In the genomic region with DNA sequence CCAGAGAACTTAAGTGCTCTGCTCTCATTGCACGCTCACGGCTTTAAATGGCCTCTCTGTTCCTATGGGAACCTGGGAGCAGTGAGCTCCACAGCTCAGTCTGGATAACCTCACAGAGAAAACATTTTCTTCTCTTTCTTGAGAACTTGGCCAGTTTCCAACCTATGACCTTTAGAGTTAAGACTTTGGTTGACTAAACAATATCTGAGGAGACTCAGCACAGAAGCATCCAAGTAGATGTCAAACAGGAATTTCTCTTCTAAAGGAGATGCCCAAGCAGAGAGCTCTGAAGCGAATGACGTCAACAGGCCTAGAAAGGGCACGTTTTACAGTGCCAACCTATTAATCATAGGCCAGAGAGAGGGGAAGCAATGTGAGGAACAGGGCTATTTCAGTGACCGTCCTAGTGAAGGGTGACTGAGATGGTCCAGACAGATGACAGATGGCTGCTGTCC, we compare ENCODE assay signal across 8 mouse cellular contexts.
DNase-seq lines count a peak whose midpoint lies in the region; ATAC-seq and TF ChIP-seq lines count a peak whose summit lies in the region.
"Had no signal": no experiment of that assay in that cellular context is flagged by ENCODE, and none has a peak within 500 bp of the region (broad histone marks: within the 10 kb centered on the region; RNA-seq: fewer than 3 reads in every experiment).

No protein-coding gene starts in this region.

- no peak overlapping the region for H3K4me3 ChIP-seq in midbrain, embryonic 13.5 days (replicated peaks)
- H3K4me3 ChIP-seq in midbrain, embryonic 15.5 days: no peak overlapping the region
- H3K4me3 ChIP-seq in forebrain, embryonic 16.5 days (replicated peaks; ENCODE audit: low read length): no peak overlapping the region
- H3K4me3 ChIP-seq in intestine, postnatal 0 days (ENCODE audit: low read depth, low read length): no peak overlapping the region
- H3K4me3 ChIP-seq in stomach, postnatal 0 days (ENCODE audit: low read depth, low read length): no peak overlapping the region

- H3K9me3 ChIP-seq in midbrain, embryonic 13.5 days: no peaks in the 10 kb centered on the region
- no peaks in the 10 kb centered on the region for H3K9me3 ChIP-seq in midbrain, embryonic 15.5 days
- H3K9me3 ChIP-seq in forebrain, embryonic 16.5 days (ENCODE audit: control insufficient read depth, low read length): no peaks in the 10 kb centered on the region
- H3K9me3 ChIP-seq in intestine, postnatal 0 days (ENCODE audit: control insufficient read depth): no peaks in the 10 kb centered on the region
- no peaks in the 10 kb centered on the region for H3K9me3 ChIP-seq in stomach, postnatal 0 days (ENCODE audit: control insufficient read depth, low read length)

- 76% methylated on average over 6 of the region's 6 CpGs for WGBS in midbrain, embryonic 13.5 days
- 73% methylated on average over 6 of the region's 6 CpGs for WGBS in midbrain, embryonic 15.5 days
- 25% methylated on average over 6 of the region's 6 CpGs for WGBS in forebrain, embryonic 16.5 days
- WGBS in intestine, postnatal 0 days: 55% methylated on average over 6 of the region's 6 CpGs
- WGBS in stomach, postnatal 0 days: 27% methylated on average over 6 of the region's 6 CpGs

- peaks cover 40% of the 10 kb centered on the region for H3K36me3 ChIP-seq in midbrain, embryonic 13.5 days
- peaks cover 3% of the 10 kb centered on the region; the same call in 1 of the 2 replicates for H3K36me3 ChIP-seq in midbrain, embryonic 15.5 days (replicated peaks)
- H3K36me3 ChIP-seq in forebrain, embryonic 16.5 days (ENCODE audit: control insufficient read depth, insufficient read depth): peaks cover 5% of the 10 kb centered on the region; the same call in 1 of the 2 replicates
- peaks cover 10% of the 10 kb centered on the region for H3K36me3 ChIP-seq in intestine, postnatal 0 days (ENCODE audit: control insufficient read depth, insufficient read depth)
- H3K36me3 ChIP-seq in stomach, postnatal 0 days (ENCODE audit: control insufficient read depth, insufficient read depth, low read length): 0 out of 2 replicates have a peak, but pooled peaks cover 2% of the 10 kb centered on the region

- no peak overlapping the region for H3K4me2 ChIP-seq in midbrain, embryonic 13.5 days (replicated peaks)
- no peak overlapping the region for H3K4me2 ChIP-seq in midbrain, embryonic 15.5 days
- no peak overlapping the region for H3K4me2 ChIP-seq in forebrain, embryonic 16.5 days (ENCODE audit: low read length)
- H3K4me2 ChIP-seq in intestine, postnatal 0 days (replicated peaks; ENCODE audit: low read depth): no peak overlapping the region
- H3K4me2 ChIP-seq in stomach, postnatal 0 days (replicated peaks; ENCODE audit: low read depth): no peak overlapping the region

- ATAC-seq in midbrain, embryonic 13.5 days: 0 out of 2 replicates have a peak, but pooled peaks have one; percentile 17
- no peak for ATAC-seq in midbrain, embryonic 15.5 days (replicated peaks)
- peak; percentile 75 for ATAC-seq in forebrain, embryonic 16.5 days
- peak; percentile 54 for ATAC-seq in intestine, postnatal 0 days
- peak; percentile 82 for ATAC-seq in stomach, postnatal 0 days (ENCODE audit: low FRiP score, low TSS enrichment)
- ATAC-seq in erythroid progenitor cell, adult 5-6 weeks (replicated peaks; ENCODE audit: low FRiP score, poor library complexity, severe bottlenecking): no peak

- H3K4me1 ChIP-seq in midbrain, embryonic 13.5 days (replicated peaks): no peaks in the 10 kb centered on the region
- no peaks in the 10 kb centered on the region for H3K4me1 ChIP-seq in midbrain, embryonic 15.5 days
- H3K4me1 ChIP-seq in forebrain, embryonic 16.5 days (replicated peaks; ENCODE audit: control insufficient read depth, insufficient read depth, low read length): peaks cover 9% of the 10 kb centered on the region; the same call in 1 of the 2 replicates
- peaks cover 5% of the 10 kb centered on the region; the same call in 1 of the 2 replicates for H3K4me1 ChIP-seq in intestine, postnatal 0 days (replicated peaks; ENCODE audit: control insufficient read depth, insufficient read depth, low read length)
- no peaks in the 10 kb centered on the region for H3K4me1 ChIP-seq in stomach, postnatal 0 days (replicated peaks; ENCODE audit: control insufficient read depth, insufficient read depth)

- no peak for TF ChIP-seq CTCF in intestine, postnatal 0 days (IDR thresholded peaks at IDR 0.05; ENCODE audit: low read depth)
- no peak for TF ChIP-seq CTCF in stomach, postnatal 0 days (IDR thresholded peaks at IDR 0.05; ENCODE audit: low read depth)

- H3K27me3 ChIP-seq in midbrain, embryonic 13.5 days: no peaks in the 10 kb centered on the region
- H3K27me3 ChIP-seq in midbrain, embryonic 15.5 days (replicated peaks): no peaks in the 10 kb centered on the region
- no peaks in the 10 kb centered on the region for H3K27me3 ChIP-seq in forebrain, embryonic 16.5 days (replicated peaks; ENCODE audit: control insufficient read depth, insufficient read depth, low read length)
- no peaks in the 10 kb centered on the region for H3K27me3 ChIP-seq in intestine, postnatal 0 days (replicated peaks; ENCODE audit: control insufficient read depth, insufficient read depth, low read length)
- H3K27me3 ChIP-seq in stomach, postnatal 0 days (ENCODE audit: control insufficient read depth, insufficient read depth, low read length): no peaks in the 10 kb centered on the region

- no peak overlapping the region for H3K9ac ChIP-seq in midbrain, embryonic 13.5 days (replicated peaks)
- H3K9ac ChIP-seq in midbrain, embryonic 15.5 days: no peak overlapping the region
- no peak overlapping the region for H3K9ac ChIP-seq in forebrain, embryonic 16.5 days (replicated peaks; ENCODE audit: low read depth, low read length)
- H3K9ac ChIP-seq in intestine, postnatal 0 days (ENCODE audit: low read depth, low read length): no peak overlapping the region
- no peak overlapping the region for H3K9ac ChIP-seq in stomach, postnatal 0 days (ENCODE audit: low read length)

- DNase-seq in stomach, postnatal 0 days (ENCODE audit: low spot score): no peak
- no peak for DNase-seq in T-cell, adult 2 months (ENCODE audit: low spot score)

- no peak for TF ChIP-seq EP300 in stomach, postnatal 0 days (optimal IDR thresholded peaks at IDR 0.05)

- H3K27ac ChIP-seq in midbrain, embryonic 13.5 days: no peak overlapping the region; the same call in 1 of the 2 replicates
- H3K27ac ChIP-seq in midbrain, embryonic 15.5 days: no peak overlapping the region
- H3K27ac ChIP-seq in forebrain, embryonic 16.5 days (ENCODE audit: low read length): peak overlapping the region; percentile 36
- no peak overlapping the region; the same call in 1 of the 2 replicates for H3K27ac ChIP-seq in intestine, postnatal 0 days (ENCODE audit: low read depth, low read length)
- H3K27ac ChIP-seq in stomach, postnatal 0 days (replicated peaks): peak overlapping the region; percentile 59
- H3K27ac ChIP-seq: macrophage had no signal

Comparison
In these comparisons a context has a peak if more than half of its experiments do, and no peak if none do; other contexts are left out.
1. ATAC-seq: peak in midbrain, embryonic 13.5 days (single experiment), forebrain, embryonic 16.5 days (single experiment), intestine, postnatal 0 days (single experiment) and stomach, postnatal 0 days (single experiment); none in midbrain, embryonic 15.5 days (single experiment) and erythroid progenitor cell, adult 5-6 weeks (single experiment).
2. H3K27ac ChIP-seq: peak in forebrain, embryonic 16.5 days (single experiment) and stomach, postnatal 0 days (single experiment); none in midbrain, embryonic 13.5 days (single experiment), midbrain, embryonic 15.5 days (single experiment) and intestine, postnatal 0 days (single experiment).